Mouse (Mus musculus): ENCODE data around the gene Prss33. TPM values are rescaled to one million over a fixed set of nuclear protein-coding genes. Genes with fewer than 3 reads are reported as not detected.
"Not testable (repeated sequence)": the region's sequence is repeated elsewhere in the genome, so short reads cannot be mapped to it uniquely, and the experiment has no call there.

Prss33 gene
- not detected for total RNA-seq (2022)

DNA sequence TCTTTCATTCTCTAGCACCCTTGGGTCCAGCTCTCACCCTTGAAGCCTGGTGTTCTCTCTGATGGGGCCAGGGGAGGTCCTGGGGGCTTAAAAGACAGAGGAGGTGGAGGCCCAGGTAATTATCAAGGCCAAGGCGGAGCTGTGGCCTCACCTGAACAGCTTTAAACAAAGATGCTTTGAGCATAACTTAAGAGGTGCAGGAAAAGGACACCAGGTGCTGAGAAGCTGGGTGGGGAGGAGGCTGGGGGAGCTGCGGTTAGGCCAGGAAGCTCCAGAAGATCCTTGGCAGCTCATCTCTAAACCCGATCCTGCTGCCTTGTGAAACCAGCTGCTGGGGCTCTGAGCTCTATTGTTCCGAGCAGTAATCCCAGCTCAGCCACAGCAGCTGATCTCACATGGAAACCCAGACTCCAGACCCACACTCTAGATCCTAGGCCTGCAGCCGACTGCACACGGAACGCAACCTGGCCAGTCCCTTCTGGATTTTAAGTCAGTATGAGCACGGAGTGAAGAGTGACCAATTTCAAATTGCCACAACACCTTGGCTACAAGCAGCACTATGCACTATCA, at the start of gene Prss33:
Gene Prss33 (minus strand): TSS at position 51 of the 570 bp plus-strand sequence.
- no peak for DNase-seq

DNA sequence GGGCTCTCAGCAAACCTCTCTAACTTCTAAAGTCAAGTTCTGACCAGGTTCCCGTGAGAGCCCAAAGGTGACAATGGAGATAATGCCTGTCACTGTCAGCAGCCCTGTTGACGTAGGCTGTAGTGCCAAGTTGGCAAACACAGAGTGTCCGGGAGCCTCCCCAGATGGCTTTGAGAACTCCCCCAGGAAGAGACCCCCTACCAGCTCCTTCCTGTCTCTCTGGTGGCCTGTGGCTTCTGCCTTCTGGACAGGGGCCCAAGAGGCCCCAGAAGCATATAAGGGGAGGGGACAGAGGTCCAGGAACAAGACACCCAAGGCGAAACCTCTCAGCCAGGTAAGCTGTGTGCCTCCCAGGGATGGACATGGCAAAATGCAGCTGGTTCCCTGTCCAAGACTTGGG, 44.7 kb upstream of the Prss33 start, which contains the start of the genes Dcpp1 and Dcpp2:
Gene Dcpp1 (plus strand): TSS at position 301 of the 400 bp plus-strand sequence.
Gene Dcpp2 (plus strand): TSS at position 305 of the 400 bp plus-strand sequence.
- not testable (repeated sequence) for DNase-seq

DNA sequence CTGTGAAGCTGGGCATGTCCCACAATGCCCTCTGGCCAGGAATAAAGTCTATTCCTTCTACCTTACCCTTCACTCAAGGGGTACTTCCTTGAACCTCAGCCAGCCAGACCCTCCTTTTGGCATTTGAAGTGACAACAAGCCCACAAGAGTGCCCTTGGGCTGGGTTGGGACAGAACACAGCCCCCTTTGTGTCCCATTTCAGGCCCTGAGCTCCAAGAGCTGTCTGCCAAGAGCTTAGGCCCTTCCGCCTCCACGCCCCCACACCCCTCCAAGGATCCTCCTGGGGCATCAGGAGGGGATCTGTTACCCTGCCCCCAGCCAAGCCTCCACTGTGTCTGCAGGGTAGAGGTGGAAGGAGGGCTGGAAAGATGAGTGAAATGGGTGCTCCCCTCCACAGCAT, 41.3 kb upstream of the Prss33 start:
- no peak for DNase-seq

DNA sequence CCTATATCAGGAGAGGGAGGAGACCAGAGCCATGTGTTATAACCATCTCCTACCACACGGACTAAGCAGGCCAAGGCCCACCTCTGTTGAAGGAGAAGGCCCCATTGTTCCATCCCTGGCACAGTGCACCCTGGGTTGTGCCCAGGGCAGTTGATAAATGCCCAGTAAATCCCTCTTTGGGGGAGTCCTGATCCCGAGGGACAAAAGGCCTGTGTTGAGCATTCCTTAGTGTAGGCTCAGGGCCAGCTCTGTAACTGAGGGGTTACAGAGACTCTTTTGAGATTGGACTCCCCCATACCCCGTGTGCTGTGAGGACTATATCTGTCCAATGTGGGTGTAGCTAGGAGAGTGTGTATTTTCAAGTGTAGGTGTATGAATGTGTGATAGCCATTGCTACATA, 40.9 kb upstream of the Prss33 start:
- no peak for DNase-seq

DNA sequence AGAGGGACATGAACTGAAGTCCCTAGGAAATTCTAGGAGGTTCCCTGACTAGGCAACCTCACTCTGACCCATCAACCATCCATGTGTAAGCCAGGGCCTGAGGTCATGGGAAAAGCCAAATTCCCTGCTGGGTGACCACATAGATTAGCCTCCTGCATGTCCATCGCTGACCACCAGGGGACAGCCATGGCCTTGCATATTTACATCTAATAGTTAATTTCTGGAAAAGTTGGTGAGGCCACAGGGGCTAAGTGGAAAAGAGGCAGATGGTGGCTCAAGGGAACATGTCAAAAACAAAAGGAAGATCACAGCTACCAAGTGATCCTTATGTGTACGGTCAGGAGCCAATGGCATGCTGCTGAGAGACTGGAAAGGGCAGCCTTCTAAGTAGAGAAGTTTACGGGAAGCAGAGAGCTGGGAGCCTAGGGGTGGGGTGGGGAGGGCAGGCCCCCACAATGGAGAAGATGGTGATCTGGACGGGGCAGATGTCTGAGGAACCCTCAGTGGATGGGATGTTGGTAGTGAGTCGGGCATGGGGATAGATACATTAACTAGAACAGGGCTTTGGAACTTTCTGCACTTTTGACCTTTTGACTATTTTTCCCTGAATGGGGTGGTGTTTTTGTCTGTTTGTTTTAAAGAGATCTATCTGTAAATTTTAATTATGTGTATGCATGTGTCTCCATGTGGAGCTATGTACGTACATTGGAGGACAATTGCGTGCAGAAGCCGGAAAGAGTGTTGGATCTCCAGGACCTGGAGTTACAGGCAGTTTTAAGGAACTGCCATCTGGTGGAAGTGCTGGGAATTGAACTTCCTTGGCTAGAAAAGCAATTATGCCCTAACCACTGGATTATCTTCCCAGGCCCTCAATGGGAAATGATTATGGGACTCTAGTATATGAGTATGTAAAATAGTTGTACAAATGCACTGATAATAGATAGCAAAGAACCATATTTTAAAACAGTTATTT, 38.3 kb upstream of the Prss33 start:
- DNase-seq: no peak

DNA sequence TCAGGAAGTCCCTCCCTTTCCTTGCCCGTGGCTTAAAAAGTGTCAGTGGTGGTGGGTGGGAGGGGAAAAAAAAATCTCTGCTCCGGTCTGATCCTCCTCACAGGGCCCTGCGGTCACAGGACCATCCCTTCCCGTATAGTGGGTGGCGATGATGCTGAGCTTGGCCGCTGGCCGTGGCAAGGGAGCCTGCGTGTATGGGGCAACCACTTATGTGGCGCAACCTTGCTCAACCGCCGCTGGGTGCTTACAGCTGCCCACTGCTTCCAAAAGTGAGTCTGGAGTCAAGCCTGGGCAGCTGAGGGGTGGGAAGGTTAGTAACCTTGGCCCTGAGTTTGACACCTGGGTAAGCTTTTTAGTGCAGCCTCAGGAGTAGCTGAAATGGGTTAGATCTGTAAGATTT, 32.7 kb upstream of the Prss33 start:
- DNase-seq: no peak

DNA sequence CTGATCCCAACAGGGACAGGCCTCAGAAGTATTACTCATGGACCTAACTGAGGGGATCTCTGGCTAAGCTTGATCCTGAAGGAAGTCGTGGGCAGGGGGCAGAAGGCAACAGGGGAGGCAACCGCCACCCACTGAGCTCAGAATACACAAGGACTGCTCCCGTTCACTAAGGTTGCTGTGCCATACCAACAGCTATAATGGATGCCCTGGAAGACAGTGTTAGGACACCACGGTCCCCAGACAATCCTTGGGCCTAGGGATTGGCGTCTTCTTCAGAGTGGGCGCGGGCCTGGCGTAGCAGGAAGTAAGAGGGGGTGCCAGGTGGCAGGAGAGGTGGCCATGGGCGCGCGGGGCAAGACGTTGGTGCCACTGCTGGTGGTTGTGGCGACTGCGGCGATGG, 31.9 kb upstream of the Prss33 start, which contains the start of gene Prss21:
Gene Prss21 (plus strand): TSS at position 301 of the 400 bp plus-strand sequence.
- DNase-seq: no peak

DNA sequence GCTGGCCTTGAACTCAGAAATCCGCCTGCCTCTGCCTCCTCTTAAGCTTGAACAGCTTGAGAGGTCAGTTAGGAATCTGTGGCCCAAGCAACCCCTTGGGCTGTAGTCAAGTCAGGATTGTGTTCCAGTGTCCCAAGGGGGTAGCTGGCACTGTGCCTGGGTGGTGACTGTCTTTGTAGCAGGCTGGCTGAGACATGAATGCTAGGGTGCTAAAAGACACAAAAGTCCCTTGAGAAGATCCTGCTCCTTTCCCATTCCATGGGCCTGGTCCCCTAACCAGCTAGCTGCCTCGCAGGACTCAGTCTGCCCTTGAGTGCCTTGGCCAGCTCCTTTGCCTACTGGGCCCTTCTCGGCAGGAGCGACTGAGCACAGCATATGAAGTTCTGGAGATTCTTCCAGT, 27.1 kb upstream of the Prss33 start:
- DNase-seq: no peak

DNA sequence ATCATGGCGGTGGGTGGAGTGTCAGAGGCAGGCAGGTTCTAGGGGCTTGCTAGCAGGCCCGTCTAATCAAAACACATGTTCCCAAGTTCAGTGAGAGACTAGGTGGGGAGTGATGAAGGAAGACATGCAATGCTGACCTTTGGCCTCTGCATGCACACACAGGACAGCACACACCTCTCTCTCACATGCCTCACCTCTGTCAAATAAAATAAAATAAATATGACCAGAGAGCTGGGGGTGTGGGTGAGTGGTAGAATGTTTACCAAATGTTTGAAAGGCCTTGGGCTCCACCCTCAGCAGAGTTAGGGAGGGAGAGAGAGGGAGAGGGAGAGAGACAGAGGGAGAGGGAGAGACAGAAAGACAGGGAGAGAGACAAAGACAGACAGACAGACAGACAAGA, 22.1 kb upstream of the Prss33 start:
- DNase-seq: no peak

DNA sequence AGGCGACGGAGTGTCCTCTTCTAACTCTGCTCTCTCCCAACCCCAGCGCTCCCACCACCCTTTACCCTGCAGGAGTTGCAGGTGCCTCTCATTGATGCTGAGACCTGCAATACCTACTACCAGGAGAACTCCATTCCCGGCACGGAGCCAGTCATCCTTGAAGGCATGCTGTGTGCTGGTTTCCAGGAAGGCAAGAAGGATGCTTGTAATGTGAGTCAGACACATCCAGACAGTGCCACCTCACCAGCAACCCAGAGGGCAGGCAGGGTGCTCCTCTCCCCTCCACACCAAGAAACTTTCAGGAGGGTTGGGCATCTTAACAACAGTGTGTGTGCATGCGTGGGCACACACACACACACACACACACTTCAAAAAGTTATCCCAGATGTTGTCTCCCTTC, 21.3 kb upstream of the Prss33 start:
- no peak for DNase-seq

DNA sequence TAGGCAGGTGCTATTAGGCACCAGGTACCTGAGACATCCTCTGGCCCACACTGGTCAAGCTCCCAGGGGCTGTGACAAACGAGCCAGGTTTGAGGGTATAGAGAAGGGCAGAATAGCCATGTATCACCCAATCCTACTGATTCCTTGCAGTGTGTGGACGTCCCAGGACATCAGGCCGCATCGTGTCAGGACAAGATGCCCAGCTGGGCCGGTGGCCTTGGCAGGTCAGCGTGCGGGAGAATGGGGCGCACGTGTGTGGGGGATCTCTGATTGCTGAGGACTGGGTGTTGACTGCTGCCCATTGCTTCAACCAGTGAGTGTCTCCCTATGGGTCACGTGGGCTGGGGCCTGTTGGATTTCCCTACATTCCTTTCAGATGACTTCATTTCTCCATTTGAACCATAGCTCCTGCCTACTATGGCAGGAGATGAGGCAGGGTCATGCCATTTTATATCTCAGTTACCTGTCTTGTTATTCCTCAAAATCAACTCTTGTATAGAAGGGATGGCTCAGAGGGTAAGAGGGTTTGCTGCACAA, 18.4 kb upstream of the Prss33 start:
- DNase-seq: no peak

DNA sequence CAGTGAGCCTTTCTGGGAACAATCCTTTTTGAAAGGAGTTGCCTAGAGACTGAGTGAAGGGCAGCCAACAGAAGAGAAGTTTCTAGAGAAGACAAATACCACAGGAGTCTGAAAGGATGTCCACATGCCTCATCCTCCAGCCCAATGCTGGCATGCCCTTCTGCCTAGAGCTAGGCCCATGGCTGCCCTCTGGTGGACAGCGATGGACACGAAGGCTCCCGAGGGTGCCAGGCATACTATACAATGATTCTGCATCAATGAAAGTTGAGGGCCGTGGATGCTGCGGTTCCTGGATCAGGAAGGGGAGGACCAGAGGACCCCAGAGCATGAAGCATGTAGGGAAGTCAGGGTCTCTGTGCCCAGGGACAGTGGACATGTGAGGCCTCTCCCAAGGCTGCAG, 17.4 kb upstream of the Prss33 start:
- DNase-seq: no peak

DNA sequence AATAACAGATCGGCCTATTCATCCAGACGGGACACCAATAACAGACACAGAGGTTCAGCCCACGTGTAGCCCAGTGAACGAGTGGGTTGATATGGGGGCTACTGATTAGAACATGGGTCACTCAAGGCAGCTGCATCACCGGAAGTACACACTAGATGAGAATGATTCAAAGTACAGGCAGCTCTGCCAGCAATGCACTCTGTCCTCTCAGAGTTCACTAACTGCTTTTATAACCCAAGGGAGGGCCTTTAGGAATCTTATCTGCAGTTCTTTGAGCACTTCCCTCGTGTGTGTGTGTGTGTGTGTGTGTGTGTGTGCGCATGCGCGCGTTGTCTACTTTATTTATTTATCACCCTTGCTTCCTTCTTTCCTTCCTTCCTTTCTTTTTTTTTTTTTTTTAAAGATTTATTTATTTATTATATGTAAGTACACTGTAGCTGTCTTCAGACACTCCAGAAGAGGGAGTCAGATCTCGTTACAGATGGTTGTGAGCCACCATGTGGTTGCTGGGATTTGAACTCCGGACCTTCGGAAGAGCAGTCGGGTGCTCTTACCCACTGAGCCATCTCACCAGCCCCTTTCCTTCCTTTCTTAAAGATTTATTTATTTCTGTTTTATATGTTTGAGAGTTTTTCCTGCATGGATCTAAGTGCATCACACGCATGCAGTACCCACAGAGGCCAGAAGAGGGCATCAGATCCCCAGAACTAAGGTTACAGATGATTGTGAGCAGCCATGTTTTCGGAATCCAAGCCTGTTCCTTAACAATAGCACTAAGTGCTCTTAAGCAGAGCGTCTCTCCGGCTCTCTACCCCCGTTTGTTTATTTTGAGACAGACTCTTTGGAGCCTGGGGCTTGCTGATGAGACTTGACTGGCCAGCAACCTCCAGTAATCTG, 15.2 kb upstream of the Prss33 start:
- DNase-seq: no peak

DNA sequence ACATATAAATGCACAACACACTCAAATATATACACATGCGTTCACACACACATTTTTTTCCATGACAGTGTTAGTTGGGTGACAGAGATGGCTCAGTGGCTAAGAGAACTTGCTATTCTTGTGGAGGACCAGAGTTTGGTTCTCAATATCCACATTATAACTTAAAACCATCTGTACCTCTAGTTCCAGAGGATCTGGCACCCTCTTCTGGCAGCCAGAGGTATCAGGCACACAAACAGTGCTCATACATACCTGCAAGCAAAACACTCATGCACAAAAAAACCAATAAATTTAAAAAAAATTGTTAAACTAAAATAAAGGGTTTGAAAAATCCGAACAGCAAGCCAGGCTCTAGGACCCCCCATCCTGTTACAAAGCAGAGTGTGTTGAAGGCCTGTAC, 14.2 kb upstream of the Prss33 start:
- no peak for DNase-seq

DNA sequence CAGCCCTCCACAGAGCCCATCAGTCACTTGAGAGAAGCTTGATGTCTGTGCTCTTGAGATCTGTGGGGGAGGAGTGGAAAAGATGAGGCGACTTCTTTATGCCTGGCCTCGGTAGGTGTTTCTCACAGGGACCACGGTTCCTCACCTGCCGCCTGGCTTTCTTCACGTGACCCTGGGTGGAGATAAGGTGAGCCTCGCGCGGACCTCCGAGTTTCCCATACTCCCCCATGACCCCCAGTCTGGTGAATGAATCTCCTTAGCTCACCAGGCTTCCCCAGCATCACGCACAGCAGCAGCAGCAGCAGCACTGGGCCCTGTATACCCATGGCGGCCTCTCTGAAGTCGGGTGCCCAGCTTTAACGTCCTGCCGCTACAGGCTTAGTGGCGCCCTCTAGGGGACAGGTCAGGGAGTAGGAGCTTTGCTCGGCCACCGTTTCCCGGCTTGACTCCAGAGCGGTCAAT, 8.0 kb upstream of the Prss33 start, which contains the start of the genes Prss32 and Prss41:
Gene Prss32 (plus strand): TSS at position 44 of the 462 bp plus-strand sequence.
Gene Prss41 (minus strand): TSS at position 361 of the 462 bp plus-strand sequence.
- no peak for DNase-seq

DNA sequence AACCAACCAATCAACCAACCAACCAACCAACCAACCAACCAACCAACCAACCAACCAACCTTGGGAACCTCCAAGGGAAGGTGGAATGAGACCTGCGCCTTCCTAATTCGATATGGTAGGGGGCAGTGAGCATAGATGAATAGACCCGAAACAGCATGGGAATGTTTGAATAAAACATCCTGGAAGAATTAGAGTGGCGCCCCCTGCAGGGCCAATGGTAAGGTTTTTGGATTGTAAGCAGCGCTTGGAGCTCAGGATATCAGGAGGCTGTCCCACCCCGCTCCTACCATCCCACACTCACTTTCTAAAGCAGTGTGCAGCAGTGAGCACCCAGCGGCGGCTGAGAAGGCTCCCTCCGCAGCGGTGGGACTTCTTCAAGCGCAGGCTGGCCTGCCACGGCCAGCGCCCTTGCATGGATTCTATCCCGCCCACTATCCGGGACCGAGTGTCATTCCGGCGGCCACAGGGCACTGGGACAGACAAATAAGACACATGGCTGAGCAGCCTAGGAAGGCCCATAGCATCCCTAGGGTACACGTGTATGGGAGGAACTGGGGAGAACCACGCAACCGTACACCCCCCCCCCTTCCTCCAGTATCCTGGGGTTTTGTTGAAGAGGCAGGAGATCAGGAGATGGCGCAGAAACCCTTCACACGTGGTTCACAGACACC, 7.4 kb upstream of the Prss33 start:
- DNase-seq: no peak

DNA sequence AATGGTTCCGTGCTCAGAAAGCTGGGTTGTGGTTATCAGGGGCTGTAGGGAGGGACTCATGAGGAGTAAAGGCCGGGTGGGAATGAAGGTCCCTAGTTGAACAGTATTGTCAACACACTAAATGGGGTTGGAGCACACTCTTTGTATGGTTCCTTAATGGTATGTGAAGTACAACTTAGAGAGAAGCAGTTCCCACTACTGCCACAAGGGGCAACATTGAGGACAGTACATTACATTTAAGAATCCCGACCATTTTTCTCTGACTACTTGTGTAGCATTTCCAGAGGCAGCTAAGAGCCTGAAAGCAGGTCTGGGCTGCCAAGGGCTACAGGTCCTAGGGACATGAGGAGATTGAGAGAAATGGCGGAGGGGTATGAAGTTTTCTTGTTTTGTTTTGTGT, 5.3 kb upstream of the Prss33 start:
- no peak for DNase-seq

DNA sequence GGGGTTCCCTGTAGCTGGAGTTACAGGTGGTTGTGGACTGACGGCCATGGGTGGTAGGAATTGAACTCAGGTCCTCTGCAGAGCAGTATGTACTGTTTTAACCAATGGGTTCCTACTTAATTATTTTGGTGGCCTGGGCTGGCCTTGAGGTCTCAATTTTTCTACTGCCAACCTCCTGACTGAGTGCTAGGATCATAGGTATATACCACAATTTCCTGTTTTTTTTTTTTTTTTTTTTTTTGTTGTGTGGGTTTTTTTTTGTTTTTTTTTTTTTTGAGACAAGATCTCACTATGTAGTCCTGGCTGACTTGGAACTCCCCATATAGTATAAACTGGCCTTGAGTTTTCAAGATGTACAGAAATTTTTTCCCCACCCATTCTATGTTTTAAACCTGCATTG, 4.7 kb downstream of the Prss33 start:
- no peak for DNase-seq

DNA sequence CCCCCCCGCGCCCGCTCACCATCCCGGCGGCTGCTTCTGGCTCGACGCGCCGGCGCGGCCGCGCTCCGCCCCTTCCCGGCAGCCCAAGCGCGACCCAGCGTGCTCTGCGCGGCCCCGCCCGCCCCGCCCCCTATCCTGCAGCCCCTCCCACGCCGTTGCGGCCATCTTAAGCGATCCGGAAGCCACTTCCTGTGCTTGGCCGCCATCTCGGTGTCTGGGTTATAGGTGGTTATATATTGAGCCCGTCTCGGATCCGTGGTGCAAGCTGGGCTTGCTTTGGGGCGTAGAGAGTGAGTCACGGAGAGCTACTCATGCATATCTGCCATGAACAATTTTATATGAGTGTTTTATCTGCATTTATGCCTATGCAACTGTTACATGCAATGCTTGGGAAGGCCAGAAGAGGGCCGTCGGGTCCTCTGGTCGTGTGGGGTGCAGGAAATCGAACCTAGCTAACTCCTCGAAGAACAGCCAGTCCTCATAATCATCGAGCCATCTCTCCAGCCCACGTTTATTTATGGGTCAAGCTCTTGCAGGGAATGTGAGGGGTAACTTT, 6.7 kb downstream of the Prss33 start, which contains the start of gene Elob:
Gene Elob (minus strand): TSS at position 73 of the 556 bp plus-strand sequence.
- peak; percentile 76 for DNase-seq

DNA sequence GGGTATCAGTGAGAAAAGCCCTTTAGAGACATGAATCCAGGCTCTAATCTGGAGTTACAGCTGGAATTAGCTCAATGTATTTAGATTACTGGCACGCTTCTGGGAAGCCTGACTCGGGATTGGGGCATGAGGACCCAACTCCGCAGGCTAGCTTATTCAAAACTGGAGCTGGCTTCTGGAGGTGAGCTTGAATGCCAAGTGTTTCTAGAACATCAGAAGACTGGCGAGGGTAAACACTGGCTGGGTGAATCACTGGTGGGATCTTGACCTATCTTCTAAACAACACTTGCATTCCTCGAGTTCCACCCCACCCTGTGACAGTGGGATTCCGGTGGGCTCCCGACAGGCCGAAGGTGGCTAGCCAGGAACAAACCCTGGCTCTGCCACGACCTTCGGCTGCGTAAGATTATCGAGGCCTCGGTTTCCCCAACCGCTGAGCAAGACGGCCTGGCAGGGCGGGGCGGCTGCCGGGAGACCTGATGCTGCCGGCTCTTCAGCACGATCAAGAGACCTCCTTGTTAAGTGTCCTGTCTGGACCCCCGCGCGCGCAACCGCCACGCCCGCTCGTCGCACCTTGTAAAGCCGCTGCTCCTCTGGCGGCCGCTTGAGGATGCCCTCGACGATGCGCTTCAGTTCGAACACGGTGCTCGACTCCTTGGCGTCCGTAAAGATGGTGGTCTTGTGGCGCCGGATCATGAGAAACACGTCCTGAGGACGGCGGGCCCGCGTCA, 7.4 kb downstream of the Prss33 start:
- DNase-seq: peak; percentile 59

All from adrenal gland, adult 8-10 months (tissue).